Mouse (Mus musculus): ENCODE measurements around the gene Gal. TPM values are rescaled to one million over a fixed set of nuclear protein-coding genes. Genes with fewer than 3 reads are reported as not detected.

Gene Gal
- polyA plus RNA-seq, 1 experiment = not detected

GRCm38 (mm10) chr19:3394216-3394615 lies 20.1 kb downstream of the Gal start:
- no peak for TF ChIP-seq CTCF (IDR thresholded peaks at IDR 0.05; ENCODE audit: borderline replicate concordance, insufficient read depth, low read length)
- no peak for TF ChIP-seq POLR2A (IDR thresholded peaks at IDR 0.05; ENCODE audit: low read depth, low read length)
- Histone ChIP-seq H3K4me3 (ENCODE audit: insufficient read depth, low read length) (no peak overlapping the region), H3K4me1 (ENCODE audit: control insufficient read depth, insufficient read depth, low read length) (no peaks in the 10 kb centered on the region), H3K27ac (ENCODE audit: insufficient read depth, low read length) (no peak overlapping the region)

GRCm38 (mm10) chr19:3392384-3392783 lies 22.0 kb downstream of the Gal start:
- Histone ChIP-seq H3K27ac (ENCODE audit: insufficient read depth, low read length) (no peak overlapping the region), H3K4me3 (ENCODE audit: insufficient read depth, low read length) (no peak overlapping the region), H3K4me1 (ENCODE audit: control insufficient read depth, insufficient read depth, low read length) (no peaks in the 10 kb centered on the region)
- no peak for TF ChIP-seq CTCF (IDR thresholded peaks at IDR 0.05; ENCODE audit: borderline replicate concordance, insufficient read depth, low read length)
- TF ChIP-seq POLR2A (IDR thresholded peaks at IDR 0.05; ENCODE audit: low read depth, low read length) = no peak

- 0 out of 2 replicates have a peak overlapping the region, but pooled peaks have one; percentile 4 for H3K27ac ChIP-seq (ENCODE audit: insufficient read depth, low read length)
- peak overlapping the region; percentile 21; the same call in 1 of the 2 replicates for H3K4me3 ChIP-seq (ENCODE audit: insufficient read depth, low read length)
- H3K4me1 ChIP-seq (ENCODE audit: control insufficient read depth, insufficient read depth, low read length) = no peaks in the 10 kb centered on the region
- TF ChIP-seq POLR2A (IDR thresholded peaks at IDR 0.05; ENCODE audit: low read depth, low read length) (no peak; the same call in none of the 2 replicates), CTCF (IDR thresholded peaks at IDR 0.05; ENCODE audit: borderline replicate concordance, insufficient read depth, low read length) (peak; percentile 73)
Measured at GRCm38 (mm10) chr19:3389089-3389488, 25.3 kb downstream of the Gal start.

GRCm38 (mm10) chr19:3388629-3389057 lies 25.7 kb downstream of the Gal start, which contains the start of gene Tesmin:
Tesmin (plus strand) TSS chr19:3388857.
- Histone ChIP-seq H3K27ac (ENCODE audit: insufficient read depth, low read length) (0 out of 2 replicates have a peak within 1 kb of the TSS, but pooled peaks have one; percentile 4), H3K4me1 (ENCODE audit: control insufficient read depth, insufficient read depth, low read length) (no peaks in the 10 kb centered on the region), H3K4me3 (ENCODE audit: insufficient read depth, low read length) (peak within 1 kb of the TSS; percentile 21; the same call in 1 of the 2 replicates)
- TF ChIP-seq CTCF (IDR thresholded peaks at IDR 0.05; ENCODE audit: borderline replicate concordance, insufficient read depth, low read length) (peak; percentile 61; the same call in 1 of the 2 replicates), POLR2A (IDR thresholded peaks at IDR 0.05; ENCODE audit: low read depth, low read length) (no peak; the same call in 1 of the 2 replicates)

GRCm38 (mm10) chr19:3388061-3388460 lies 26.3 kb downstream of the Gal start:
- TF ChIP-seq POLR2A (IDR thresholded peaks at IDR 0.05; ENCODE audit: low read depth, low read length) (no peak), CTCF (IDR thresholded peaks at IDR 0.05; ENCODE audit: borderline replicate concordance, insufficient read depth, low read length) (no peak)
- no peak overlapping the region for H3K4me3 ChIP-seq (ENCODE audit: insufficient read depth, low read length)
- H3K4me1 ChIP-seq (ENCODE audit: control insufficient read depth, insufficient read depth, low read length) = no peaks in the 10 kb centered on the region
- no peak overlapping the region for H3K27ac ChIP-seq (ENCODE audit: insufficient read depth, low read length)

- no peak for TF ChIP-seq CTCF (IDR thresholded peaks at IDR 0.05; ENCODE audit: borderline replicate concordance, insufficient read depth, low read length)
- TF ChIP-seq POLR2A (IDR thresholded peaks at IDR 0.05; ENCODE audit: low read depth, low read length) = no peak
- peaks cover 2% of the 10 kb centered on the region; the same call in 1 of the 2 replicates for H3K4me1 ChIP-seq (ENCODE audit: control insufficient read depth, insufficient read depth, low read length)
- H3K27ac ChIP-seq (ENCODE audit: insufficient read depth, low read length) = no peak overlapping the region
- H3K4me3 ChIP-seq (ENCODE audit: insufficient read depth, low read length) = no peak overlapping the region
Measured at GRCm38 (mm10) chr19:3378614-3379013, 35.7 kb downstream of the Gal start.

- Histone ChIP-seq H3K4me1 (ENCODE audit: control insufficient read depth, insufficient read depth, low read length) (peaks cover 2% of the 10 kb centered on the region; the same call in 1 of the 2 replicates), H3K4me3 (ENCODE audit: insufficient read depth, low read length) (no peak overlapping the region), H3K27ac (ENCODE audit: insufficient read depth, low read length) (peak overlapping the region; percentile 49)
- TF ChIP-seq CTCF (IDR thresholded peaks at IDR 0.05; ENCODE audit: borderline replicate concordance, insufficient read depth, low read length) = no peak
- TF ChIP-seq POLR2A (IDR thresholded peaks at IDR 0.05; ENCODE audit: low read depth, low read length) = no peak
Measured at GRCm38 (mm10) chr19:3376966-3377715, 37.2 kb downstream of the Gal start.

- TF ChIP-seq CTCF (IDR thresholded peaks at IDR 0.05; ENCODE audit: borderline replicate concordance, insufficient read depth, low read length) (no peak), POLR2A (IDR thresholded peaks at IDR 0.05; ENCODE audit: low read depth, low read length) (no peak)
- Histone ChIP-seq H3K4me1 (ENCODE audit: control insufficient read depth, insufficient read depth, low read length) (peaks cover 2% of the 10 kb centered on the region; the same call in 1 of the 2 replicates), H3K4me3 (ENCODE audit: insufficient read depth, low read length) (no peak overlapping the region), H3K27ac (ENCODE audit: insufficient read depth, low read length) (no peak overlapping the region)
Measured at GRCm38 (mm10) chr19:3375945-3376495, 38.3 kb downstream of the Gal start.

GRCm38 (mm10) chr19:3374028-3374427 lies 40.3 kb downstream of the Gal start:
- H3K27ac ChIP-seq (ENCODE audit: insufficient read depth, low read length) = no peak overlapping the region
- no peak for TF ChIP-seq POLR2A (IDR thresholded peaks at IDR 0.05; ENCODE audit: low read depth, low read length)
- no peak for TF ChIP-seq CTCF (IDR thresholded peaks at IDR 0.05; ENCODE audit: borderline replicate concordance, insufficient read depth, low read length)
- H3K4me1 ChIP-seq (ENCODE audit: control insufficient read depth, insufficient read depth, low read length) = peaks cover 2% of the 10 kb centered on the region; the same call in 1 of the 2 replicates
- no peak overlapping the region for H3K4me3 ChIP-seq (ENCODE audit: insufficient read depth, low read length)

GRCm38 (mm10) chr19:3373380-3373779 lies 41.0 kb downstream of the Gal start:
- no peak overlapping the region for H3K4me3 ChIP-seq (ENCODE audit: insufficient read depth, low read length)
- no peak for TF ChIP-seq POLR2A (IDR thresholded peaks at IDR 0.05; ENCODE audit: low read depth, low read length)
- TF ChIP-seq CTCF (IDR thresholded peaks at IDR 0.05; ENCODE audit: borderline replicate concordance, insufficient read depth, low read length) = no peak
- H3K4me1 ChIP-seq (ENCODE audit: control insufficient read depth, insufficient read depth, low read length) = peaks cover 2% of the 10 kb centered on the region; the same call in 1 of the 2 replicates
- no peak overlapping the region for H3K27ac ChIP-seq (ENCODE audit: insufficient read depth, low read length)

Data from embryonic fibroblast, embryonic 13.5 days (primary cell).